Mouse (Mus musculus): ENCODE results near the gene Erf.

- TF ChIP-seq POLR2A (IDR thresholded peaks at IDR 0.05; ENCODE audit: low read depth, low read length) (no peak), CTCF (IDR thresholded peaks at IDR 0.05; ENCODE audit: extremely low read depth, insufficient read length, insufficient replicate concordance, low read depth, low read length) (no peak)
Observed at GRCm38 (mm10) chr7:25272445-25273258, 22.1 kb upstream of the Erf start.

Data from small intestine, adult 2 months (tissue).